Mouse (Mus musculus) heart, adult 2 months (tissue): ENCODE measurements around the gene Dguok.

Source experiments
- CTCF ChIP-seq: fragments of 200-600 bp; IDR thresholded peaks from 2 replicates; pipeline ENCODE4 v1.8.1; 2022; ENCODE audit warnings: antibody characterized with exemption, mild to moderate bottlenecking, moderate library complexity
- EP300 ChIP-seq: fragments of 200-500 bp; IDR thresholded peaks from 2 replicates; pipeline ENCODE4 v1.6.1; 2011; ENCODE audit warnings: low read depth, low read length, control low read depth; ENCODE audit not compliant: insufficient read depth
- POLR2A ChIP-seq: fragments of 200-500 bp; IDR thresholded peaks from 2 replicates; pipeline ENCODE4 v1.6.1; 2011; ENCODE audit warnings: mild to moderate bottlenecking, low read depth, low read length, control low read depth; ENCODE audit not compliant: insufficient read depth

DNA sequence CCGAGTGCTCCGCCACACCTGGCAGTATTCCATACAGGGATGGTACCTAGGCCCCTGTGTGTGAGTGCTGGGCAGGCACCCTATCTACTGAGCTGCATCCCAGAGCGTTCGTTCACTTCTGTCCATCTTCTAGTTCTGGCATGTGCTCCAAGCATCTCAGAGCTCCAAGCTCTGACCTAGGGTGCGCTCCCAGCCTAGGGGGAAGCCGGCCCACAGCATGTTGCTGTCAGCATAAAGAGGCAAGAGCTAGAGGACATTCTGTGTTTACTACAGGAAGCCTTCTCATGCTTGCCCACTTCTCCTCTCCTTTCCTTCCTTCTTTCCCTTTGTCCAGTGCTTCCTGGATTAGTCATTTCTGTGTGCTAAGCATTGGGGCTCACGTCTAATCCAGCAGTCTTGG, 31.3 kb downstream of the Dguok start:
- no peak for TF ChIP-seq CTCF
- TF ChIP-seq POLR2A, result no peak
- no peak for TF ChIP-seq EP300
